Mouse (Mus musculus) megakaryocyte, embryonic 14.5 days (primary cell): ENCODE data around the gene Tmem9b. TPM values are rescaled to one million over a fixed set of nuclear protein-coding genes. Genes with fewer than 3 reads are reported as not detected.

Experiments used
- H3K27me3 ChIP-seq: replicated peaks from 2 replicates; pipeline ENCODE3; 2012; ENCODE audit warnings: inconsistent platforms
- H3K36me3 ChIP-seq: replicated peaks from 2 replicates; pipeline ENCODE3; 2012; ENCODE audit warnings: low read length, inconsistent platforms, mixed read lengths
- H3K4me1 ChIP-seq: 2 replicates; pipeline ENCODE4 v1.6.1; 2012; ENCODE audit warnings: inconsistent platforms
- H3K4me3 ChIP-seq: replicated peaks from 2 replicates; pipeline ENCODE3; 2012; ENCODE audit warnings: moderate library complexity, mild to moderate bottlenecking, inconsistent platforms
- H3K9me3 ChIP-seq: 2 replicates; pipeline ENCODE4 v1.6.1; 2012; ENCODE audit warnings: inconsistent platforms
- FLI1 ChIP-seq: IDR thresholded peaks from 2 replicates; pipeline ENCODE4 v1.6.1; 2012; ENCODE audit warnings: low read length, inconsistent platforms, mixed read lengths
- GATA1 ChIP-seq: IDR thresholded peaks from 3 replicates; pipeline ENCODE4 v1.6.1; 2012; ENCODE audit warnings: mixed read lengths, low read length, inconsistent platforms, borderline replicate concordance
- polyA plus RNA-seq: library from polyadenylated mRNA; stranded (reverse); fragments of >175 nt; gene quantifications from 2 replicates; pipeline ENCODE4 v1.2.3, GENCODE M21; 2012; ENCODE audit warnings: low replicate concordance; ENCODE audit not compliant: insufficient read depth

The Tmem9b gene
- polyA plus RNA-seq: 2.3 and 12.5 TPM in 2 replicates

DNA sequence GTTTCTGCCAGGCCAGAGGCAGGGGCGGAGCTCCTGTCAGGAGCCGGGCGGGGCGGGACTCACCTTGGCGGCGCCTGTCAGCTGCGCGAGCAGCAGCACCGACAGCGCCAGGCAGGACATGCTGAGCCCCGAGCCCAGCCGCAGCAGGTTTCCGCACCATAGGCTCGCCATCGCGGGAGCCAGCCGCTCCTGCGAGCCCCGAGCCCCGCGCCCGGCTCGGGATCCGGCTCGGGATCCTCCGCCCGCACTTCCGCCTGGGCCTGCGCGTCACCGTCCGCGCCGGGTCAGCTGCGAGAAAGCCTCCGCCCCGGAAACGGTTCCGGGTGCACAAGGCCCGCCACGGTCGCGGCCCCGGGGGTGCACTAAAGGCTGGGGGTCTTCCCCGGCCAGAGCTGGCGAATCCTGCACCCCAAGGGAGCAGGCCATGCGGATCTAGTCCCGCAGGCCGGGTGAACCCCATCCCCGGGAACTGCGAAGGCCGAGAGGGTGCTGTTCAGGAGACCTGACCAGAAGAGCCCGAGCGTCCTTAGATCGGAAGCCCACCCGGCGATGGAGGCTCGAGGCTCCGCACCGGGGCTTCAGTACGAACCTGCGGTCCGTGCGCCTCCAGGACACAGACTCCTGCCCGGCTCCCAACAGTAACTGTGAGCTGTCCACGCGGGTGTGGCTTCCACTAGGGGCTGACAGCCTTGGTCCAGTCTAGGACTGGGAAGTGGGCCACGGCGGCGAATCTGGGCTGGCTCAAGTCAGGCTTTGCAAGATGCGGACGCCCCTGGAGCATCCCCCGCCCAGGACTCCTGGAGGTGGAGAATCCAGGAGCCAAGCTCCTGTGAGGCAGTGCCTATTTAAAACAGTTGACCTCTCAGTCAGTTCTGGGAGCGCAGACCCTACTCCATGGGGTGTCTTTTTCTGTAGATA is at the start of gene Tmem9b:
Tmem9b (minus strand) TSS at position 868 of the 918 bp plus-strand sequence.
- H3K4me1 ChIP-seq: peaks cover 49% of the 10 kb centered on the region
- TF ChIP-seq GATA1 (no peak), FLI1 (no peak)

DNA sequence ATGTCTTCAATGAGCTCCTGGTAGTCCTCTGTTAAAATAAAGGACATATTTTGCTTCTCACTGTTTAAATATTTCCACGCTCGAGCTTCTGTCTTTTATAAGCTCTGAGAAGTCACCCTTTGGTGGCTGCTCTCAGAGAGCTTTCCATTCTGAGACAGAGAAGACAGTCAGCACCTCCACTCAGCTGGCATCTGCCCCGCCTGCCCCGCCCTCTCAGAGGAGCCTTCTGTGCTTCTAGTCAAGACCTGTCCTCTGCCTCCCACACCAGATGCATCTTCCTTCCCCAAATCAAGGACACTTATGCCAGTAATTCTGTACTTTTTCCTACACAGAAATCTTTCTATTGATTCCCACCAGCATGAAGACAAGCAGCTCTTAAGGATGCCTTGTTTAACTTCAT is 48.0 kb upstream of the Tmem9b start:
- H3K36me3 ChIP-seq: no peaks in the 10 kb centered on the region
- peaks cover 65% of the 10 kb centered on the region for H3K27me3 ChIP-seq
- no peaks in the 10 kb centered on the region; the same call in 1 of the 2 replicates for H3K4me1 ChIP-seq
- TF ChIP-seq FLI1 (no peak), GATA1 (no peak)
- H3K4me3 ChIP-seq: no peak overlapping the region
- H3K9me3 ChIP-seq: no peaks in the 10 kb centered on the region

More for the DNA sequence above, at the start of gene Tmem9b:
- H3K4me3 ChIP-seq: peak within 1 kb of the TSS; percentile 96
- H3K27me3 ChIP-seq: no peaks in the 10 kb centered on the region
- peaks cover 5% of the 10 kb centered on the region; the same call in 1 of the 2 replicates for H3K9me3 ChIP-seq
- peaks cover 34% of the 10 kb centered on the region for H3K36me3 ChIP-seq

DNA sequence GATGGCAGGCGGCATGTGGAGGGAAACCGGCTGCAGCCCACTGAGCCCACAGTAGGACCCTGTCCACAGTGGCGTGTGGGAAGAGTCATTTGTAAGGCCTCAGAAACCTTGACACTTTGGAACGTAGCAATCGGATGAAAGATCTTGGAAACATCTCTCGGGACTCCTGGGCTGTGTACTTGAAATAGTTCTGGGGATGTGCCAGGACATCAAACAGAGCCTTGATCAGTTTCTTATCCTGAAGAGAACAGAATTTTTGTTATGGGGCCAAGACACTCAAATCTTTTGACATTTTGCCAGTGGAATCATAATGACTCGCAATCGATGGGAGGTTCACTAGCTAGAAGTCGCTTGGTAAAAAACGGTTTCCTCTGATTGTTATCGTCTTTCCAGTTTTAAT is 46.5 kb upstream of the Tmem9b start:
- Histone ChIP-seq H3K36me3 (no peaks in the 10 kb centered on the region), H3K9me3 (no peaks in the 10 kb centered on the region)

DNA sequence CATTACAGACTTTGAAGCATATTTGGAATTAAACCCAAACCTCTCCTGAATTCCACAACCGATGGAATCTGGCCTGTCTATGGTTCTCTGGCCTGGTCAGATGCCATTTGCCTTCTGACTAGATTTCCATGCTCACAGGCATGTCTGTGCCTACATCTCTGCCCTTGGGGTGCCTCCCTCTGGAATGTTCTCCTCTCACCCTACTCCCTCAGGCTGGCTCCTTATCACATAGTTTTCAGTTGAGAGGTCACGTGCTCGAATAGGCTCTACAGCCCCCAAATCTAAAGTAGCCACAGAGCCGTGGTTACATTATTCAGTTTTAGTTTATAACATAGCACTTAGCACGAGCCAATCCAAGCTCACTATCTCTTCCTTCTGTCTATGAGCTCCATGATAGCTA is 42.9 kb upstream of the Tmem9b start:
- no peaks in the 10 kb centered on the region for H3K9me3 ChIP-seq
- H3K27me3 ChIP-seq: peaks cover 61% of the 10 kb centered on the region
- H3K4me1 ChIP-seq: peaks cover 15% of the 10 kb centered on the region
- no peaks in the 10 kb centered on the region for H3K36me3 ChIP-seq
- no peak for TF ChIP-seq FLI1
- no peak for TF ChIP-seq GATA1
- H3K4me3 ChIP-seq: no peak overlapping the region

More for the DNA sequence above, 46.5 kb upstream of the Tmem9b start:
- Histone ChIP-seq H3K4me3 (no peak overlapping the region), H3K27me3 (peaks cover 72% of the 10 kb centered on the region), H3K4me1 (peaks cover 8% of the 10 kb centered on the region)
- TF ChIP-seq GATA1 (no peak), FLI1 (no peak)

DNA sequence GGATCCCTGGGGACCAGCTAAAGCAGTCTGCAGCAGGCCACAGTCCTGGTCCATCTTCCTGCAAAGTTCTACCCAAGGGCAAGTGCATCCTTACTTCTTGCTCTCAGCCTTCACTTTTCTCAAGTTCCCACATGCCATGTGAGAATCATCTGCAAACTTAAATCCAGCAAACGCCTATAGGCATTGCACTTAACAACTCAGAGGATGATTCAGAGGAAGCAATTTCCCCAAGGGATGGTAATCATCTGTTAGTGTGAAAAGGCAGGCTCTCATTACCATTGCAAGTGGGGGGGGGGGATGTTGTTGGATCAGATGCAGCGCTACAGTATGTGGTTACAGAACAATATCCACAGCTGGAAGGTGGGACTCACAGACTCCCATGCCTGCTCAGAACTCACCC is 41.9 kb upstream of the Tmem9b start:
- Histone ChIP-seq H3K36me3 (no peaks in the 10 kb centered on the region), H3K4me3 (no peak overlapping the region), H3K4me1 (peaks cover 15% of the 10 kb centered on the region), H3K9me3 (no peaks in the 10 kb centered on the region), H3K27me3 (peaks cover 61% of the 10 kb centered on the region)
- TF ChIP-seq FLI1 (no peak), GATA1 (no peak)

DNA sequence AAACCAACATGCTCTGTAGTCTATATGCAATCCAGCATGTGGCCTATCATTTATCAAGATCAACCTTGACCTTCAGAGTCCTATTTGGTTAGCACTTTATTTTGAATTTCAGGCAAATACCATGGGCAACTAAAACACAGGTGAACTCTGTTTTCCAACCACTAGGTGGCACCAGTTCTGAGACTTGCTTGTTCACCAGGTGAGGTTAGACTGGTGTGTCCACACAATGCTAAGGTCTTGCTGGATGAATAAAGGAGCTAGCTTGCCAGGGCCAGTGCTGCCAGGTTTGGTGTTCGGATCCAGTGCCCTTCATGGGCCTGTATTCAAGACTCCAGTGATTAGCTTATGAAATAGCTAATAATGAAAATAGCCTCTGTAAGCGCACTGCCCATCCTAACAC is 40.1 kb upstream of the Tmem9b start:
- H3K27me3 ChIP-seq: peaks cover 58% of the 10 kb centered on the region
- H3K36me3 ChIP-seq: no peaks in the 10 kb centered on the region
- H3K4me1 ChIP-seq: peaks cover 15% of the 10 kb centered on the region
- no peaks in the 10 kb centered on the region for H3K9me3 ChIP-seq
- no peak for TF ChIP-seq GATA1
- TF ChIP-seq FLI1: no peak
- no peak overlapping the region for H3K4me3 ChIP-seq

DNA sequence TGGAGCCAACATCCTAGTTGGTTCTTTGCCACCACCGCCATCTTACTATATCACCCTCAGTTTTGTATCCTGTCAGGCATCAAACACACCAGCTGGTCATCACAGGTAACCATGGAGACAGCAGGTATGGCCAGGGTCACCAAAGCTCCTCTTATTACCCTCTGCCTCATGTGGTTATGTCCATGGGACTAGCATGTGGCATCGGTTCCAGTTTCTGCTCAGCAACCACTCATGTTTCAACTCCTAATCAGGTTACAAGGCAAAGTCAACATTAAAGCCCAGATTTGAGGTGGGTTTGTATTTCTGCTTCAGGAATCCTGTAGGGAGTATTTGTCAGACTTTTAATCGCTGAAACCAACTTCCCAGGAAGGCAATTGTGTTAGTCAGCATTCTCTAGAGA is 38.1 kb upstream of the Tmem9b start:
- no peak for TF ChIP-seq GATA1
- TF ChIP-seq FLI1: no peak
- H3K9me3 ChIP-seq: no peaks in the 10 kb centered on the region
- H3K36me3 ChIP-seq: no peaks in the 10 kb centered on the region
- no peak overlapping the region for H3K4me3 ChIP-seq
- peaks cover 15% of the 10 kb centered on the region for H3K4me1 ChIP-seq
- peaks cover 71% of the 10 kb centered on the region for H3K27me3 ChIP-seq

DNA sequence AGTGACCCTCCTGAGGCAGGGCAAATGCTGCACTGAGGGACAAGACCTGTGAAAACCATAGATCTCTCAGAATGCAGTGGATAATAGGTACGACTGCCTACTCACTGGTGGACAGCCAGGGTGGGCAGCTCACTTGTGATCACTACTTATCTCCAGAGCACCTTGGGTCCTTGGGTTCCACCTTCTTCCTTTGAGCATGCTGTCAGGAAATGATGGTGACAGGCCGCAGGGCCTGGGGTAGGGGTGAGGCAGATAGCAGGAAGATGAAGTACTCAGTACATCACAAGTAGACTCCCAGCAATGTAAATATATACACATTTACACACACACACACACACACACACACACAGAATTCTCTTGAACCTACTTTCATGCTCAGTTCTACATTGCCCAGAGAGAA is 35.2 kb upstream of the Tmem9b start:
- Histone ChIP-seq H3K36me3 (no peaks in the 10 kb centered on the region), H3K9me3 (peaks cover 3% of the 10 kb centered on the region; the same call in 1 of the 2 replicates), H3K27me3 (peaks cover 73% of the 10 kb centered on the region), H3K4me1 (no peaks in the 10 kb centered on the region), H3K4me3 (no peak overlapping the region)
- TF ChIP-seq FLI1: no peak

DNA sequence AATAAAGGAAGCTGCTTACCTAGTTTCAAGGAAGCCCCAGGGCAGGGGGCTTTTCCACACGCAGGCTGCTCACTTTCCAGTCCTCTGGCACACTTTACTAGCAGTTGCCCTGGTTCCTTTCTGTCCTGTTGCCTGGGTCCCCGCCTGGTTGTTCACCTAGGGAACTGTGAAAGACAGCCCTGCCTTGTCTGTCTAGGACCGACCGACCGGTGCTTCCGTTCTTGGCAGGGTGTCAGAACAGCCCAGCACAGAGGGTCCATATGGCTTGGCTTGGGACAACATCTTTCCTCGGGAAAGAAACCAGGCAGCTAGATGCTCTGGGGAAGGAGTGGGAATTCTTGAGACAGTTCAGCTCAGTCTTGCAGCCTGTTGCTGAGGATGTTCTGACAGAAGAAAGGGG is 30.6 kb upstream of the Tmem9b start:
- H3K9me3 ChIP-seq: peaks cover 3% of the 10 kb centered on the region; the same call in 1 of the 2 replicates
- no peaks in the 10 kb centered on the region for H3K36me3 ChIP-seq
- no peak for TF ChIP-seq GATA1
- TF ChIP-seq FLI1: no peak
- H3K4me3 ChIP-seq: no peak overlapping the region
- peaks cover 15% of the 10 kb centered on the region for H3K4me1 ChIP-seq
- H3K27me3 ChIP-seq: peaks cover 84% of the 10 kb centered on the region
